Mouse (Mus musculus) central nervous system, embryonic 18 days (tissue): ENCODE measurements around the gene Gm28635. TPM values are rescaled to one million over a fixed set of nuclear protein-coding genes. Genes with fewer than 3 reads are reported as not detected.

Experiments
- polyA plus RNA-seq: library from polyadenylated mRNA; depleted of rRNA; stranded (reverse); fragments of >200 nt; gene quantifications from 2 replicates; pipeline ENCODE4 v1.2.3, GENCODE M21; 2012; rRNA removed

Gm28635 gene
- polyA plus RNA-seq: not detected in 2 replicates

GRCm38 (mm10) chr2:84677968-84678880 is at the start of gene Gm28635, which contains the start of gene Med19:
Gene Gm28635 (minus strand): TSS chr2:84678041.
Gene Med19 (plus strand): TSS chr2:84678402.

GRCm38 (mm10) chr2:84727172-84727858 is 49.5 kb upstream of the Gm28635 start, which contains the start of gene Clp1:
Gene Clp1 (minus strand): TSS chr2:84727350.

GRCm38 (mm10) chr2:84714811-84715561 is 37.1 kb upstream of the Gm28635 start, which contains the start of gene Zdhhc5:
Gene Zdhhc5 (minus strand): TSS chr2:84715180.

GRCm38 (mm10) chr2:84679016-84679415 is 1.2 kb upstream of the Gm28635 start, which contains the start of gene Tmx2:
Gene Tmx2 (minus strand): TSS chr2:84679140.

GRCm38 (mm10) chr2:84670569-84670933 is 7.3 kb downstream of the Gm28635 start, which contains the start of gene Selenoh:
Gene Selenoh (minus strand): TSS chr2:84670770.

GRCm38 (mm10) chr2:84658806-84659205 is 19.0 kb downstream of the Gm28635 start, which contains the start of gene Btbd18:
Gene Btbd18 (plus strand): TSS chr2:84659079.

GRCm38 (mm10) chr2:84650464-84651195 is 27.2 kb downstream of the Gm28635 start, which contains the start of gene Ctnnd1:
Gene Ctnnd1 (minus strand): TSS chr2:84650765.

Other genes starting within 250 kb of the Gm28635 start
- 11.8 and 12.0 TPM in 2 replicates for gene Tfpi, start 201.3 kb downstream of the Gm28635 start, polyA plus RNA-seq
- 67.7 and 68.7 TPM in 2 replicates for gene Ctnnd1, start 27.3 kb downstream of the Gm28635 start, polyA plus RNA-seq
- not detected in 2 replicates for gene Btbd18, start 19.0 kb downstream of the Gm28635 start, polyA plus RNA-seq
- gene Selenoh, start 7.3 kb downstream of the Gm28635 start, polyA plus RNA-seq: 167 and 173 TPM in 2 replicates
- gene Med19, start 361 bp upstream of the Gm28635 start, polyA plus RNA-seq: 34.8 and 35.5 TPM in 2 replicates
- 199 and 202 TPM in 2 replicates for gene Tmx2, start 1.1 kb upstream of the Gm28635 start, polyA plus RNA-seq
- gene Zdhhc5, start 37.1 kb upstream of the Gm28635 start, polyA plus RNA-seq: 27.7 and 27.9 TPM in 2 replicates
- gene Clp1, start 49.3 kb upstream of the Gm28635 start, polyA plus RNA-seq: 14.1 and 14.7 TPM in 2 replicates
- gene Ypel4, start 56.0 kb upstream of the Gm28635 start, polyA plus RNA-seq: 45.5 and 46.4 TPM in 2 replicates
- gene Gm19426, start 65.6 kb upstream of the Gm28635 start, polyA plus RNA-seq: 4.9 and 6.1 TPM in 2 replicates
- gene Serping1, start 97.4 kb upstream of the Gm28635 start, polyA plus RNA-seq: 14.7 and 19.9 TPM in 2 replicates
- 11.0 and 12.9 TPM in 2 replicates for gene Ube2l6, start 120.8 kb upstream of the Gm28635 start, polyA plus RNA-seq
- 1.5 TPM in 1 of 2 replicates, not detected in the other for gene Smtnl1, start 144.6 kb upstream of the Gm28635 start, polyA plus RNA-seq
- gene Timm10, start 149.0 kb upstream of the Gm28635 start, polyA plus RNA-seq: 108 and 122 TPM in 2 replicates
- gene Slc43a1, start 160.8 kb upstream of the Gm28635 start, polyA plus RNA-seq: 1.5 and 1.6 TPM in 2 replicates
- 24.1 and 28.7 TPM in 2 replicates for gene Rtn4rl2, start 208.7 kb upstream of the Gm28635 start, polyA plus RNA-seq